ENCODE assay signal across 8 mouse cellular contexts in the genomic region with DNA sequence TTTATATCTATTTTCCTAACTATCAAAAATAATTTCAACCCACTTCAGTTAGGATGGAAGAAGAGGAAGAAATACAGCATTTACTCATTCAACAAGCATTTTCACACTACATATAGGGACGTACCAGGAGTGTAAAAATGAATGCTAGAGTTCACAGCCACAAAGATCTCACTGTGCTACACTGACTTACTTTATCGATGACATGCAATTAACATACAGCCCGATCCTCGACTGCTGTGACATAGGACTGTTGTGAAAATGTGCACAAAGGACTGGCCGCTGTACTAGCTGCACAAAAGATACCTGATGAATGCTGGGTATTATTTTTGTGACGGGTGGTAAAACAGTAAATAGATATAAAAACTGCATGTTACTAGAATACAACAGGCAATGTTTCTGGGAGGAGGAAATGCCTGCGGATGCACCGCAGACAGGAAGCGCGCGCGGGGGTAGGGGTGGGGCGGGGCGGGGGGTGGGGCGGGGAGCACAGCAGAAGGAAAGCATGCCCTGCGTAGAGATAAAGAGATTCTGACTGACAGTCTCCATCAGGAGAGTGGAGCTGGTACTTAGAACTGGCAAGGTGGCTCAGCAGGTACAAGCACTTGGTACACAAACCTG. TPM values are rescaled to one million over a fixed set of nuclear protein-coding genes. Genes with fewer than 3 reads are reported as not detected.
DNase-seq lines count a peak whose midpoint lies in the region; ATAC-seq and TF ChIP-seq lines count a peak whose summit lies in the region.

No protein-coding gene starts in this region.

- WGBS in neural tube, embryonic 12.5 days, result 48% methylated on average over 16 of the region's 16 CpGs
- WGBS in forebrain, embryonic 16.5 days, result 47% methylated on average over 16 of the region's 16 CpGs
- 4% methylated on average over 16 of the region's 16 CpGs for WGBS in liver, embryonic 14.5 days (ENCODE audit: insufficient replicate concordance)

- no peak overlapping the region for H3K4me3 ChIP-seq in neural tube, embryonic 12.5 days
- peak overlapping the region; percentile 32 for H3K4me3 ChIP-seq in forebrain, embryonic 16.5 days (replicated peaks; ENCODE audit: low read length)
- H3K4me3 ChIP-seq in liver, embryonic 14.5 days (ENCODE audit: insufficient read depth in 1 of 2, low read depth in 2 of 2, low read length in 2 of 2), result peak overlapping the region; percentile 31 to 48

- TF ChIP-seq EP300 in liver, embryonic 14.5 days (IDR thresholded peaks at IDR 0.05; ENCODE audit: low read depth), result no peak

- H3K27me3 ChIP-seq in neural tube, embryonic 12.5 days (replicated peaks), result no peaks in the 10 kb centered on the region
- no peaks in the 10 kb centered on the region for H3K27me3 ChIP-seq in forebrain, embryonic 16.5 days (replicated peaks; ENCODE audit: control insufficient read depth, insufficient read depth, low read length)
- no peaks in the 10 kb centered on the region for H3K27me3 ChIP-seq in liver, embryonic 14.5 days (ENCODE audit: control insufficient read depth, insufficient read depth, low read length)

- H3K4me1 ChIP-seq in neural tube, embryonic 12.5 days, result 0 out of 2 replicates have a peak, but pooled peaks cover 7% of the 10 kb centered on the region
- peaks cover 7% of the 10 kb centered on the region for H3K4me1 ChIP-seq in forebrain, embryonic 16.5 days (replicated peaks; ENCODE audit: control insufficient read depth, insufficient read depth, low read length)
- peaks cover 10 to 13% of the 10 kb centered on the region in 2 experiments for H3K4me1 ChIP-seq in liver, embryonic 14.5 days (replicated peaks; ENCODE audit: control insufficient read depth in 2 of 2, insufficient read depth in 2 of 2, low read length in 1 of 2)

- H3K27ac ChIP-seq in neural tube, embryonic 12.5 days, result no peak overlapping the region
- no peak overlapping the region for H3K27ac ChIP-seq in forebrain, embryonic 16.5 days (ENCODE audit: low read length)
- H3K27ac ChIP-seq in liver, embryonic 14.5 days, result peak overlapping the region; percentile 51

- TF ChIP-seq CTCF in liver, embryonic 14.5 days (IDR thresholded peaks at IDR 0.05; ENCODE audit: low read depth), result no peak

- peak overlapping the region; percentile 31 for H3K4me2 ChIP-seq in neural tube, embryonic 12.5 days (replicated peaks)
- H3K4me2 ChIP-seq in forebrain, embryonic 16.5 days (ENCODE audit: low read length), result peak overlapping the region; percentile 38
- H3K4me2 ChIP-seq in liver, embryonic 14.5 days (ENCODE audit: low read depth), result peak overlapping the region; percentile 82

- intact Hi-C loops in left cerebral cortex, postnatal 14 days (cut with DNase I), result no loop called here

- no peak overlapping the region for H3K9ac ChIP-seq in neural tube, embryonic 12.5 days
- no peak overlapping the region; the same call in 1 of the 2 replicates for H3K9ac ChIP-seq in forebrain, embryonic 16.5 days (replicated peaks; ENCODE audit: low read depth, low read length)
- H3K9ac ChIP-seq in liver, embryonic 14.5 days (replicated peaks), result peak overlapping the region; percentile 55

- 0 out of 2 replicates have a peak, but pooled peaks have one; percentile 50 for ATAC-seq in neural tube, embryonic 12.5 days (ENCODE audit: low FRiP score, low read depth)
- peak; percentile 65 for ATAC-seq in forebrain, embryonic 16.5 days
- ATAC-seq in liver, embryonic 14.5 days (ENCODE audit: insufficient read depth), result peak; percentile 92

- no peak for DNase-seq in neural tube, embryonic 10.5 days (ENCODE audit: extremely low spot score, low spot score)
- peak; percentile 16 to 44 (median 36) for DNase-seq in liver, embryonic 14.5 days (ENCODE audit: low read depth in 3 of 3, low spot score in 3 of 3)
- no peak for DNase-seq in left cerebral cortex, postnatal 14 days (ENCODE audit: low spot score in 2 of 2)
- no peak for DNase-seq in adrenal gland, adult 8-10 months
- no peak for DNase-seq in adipocyte (ENCODE audit: low spot score)
- DNase-seq in cerebellum, adult 8-10 months, result no peak

- H3K36me3 ChIP-seq in neural tube, embryonic 12.5 days, result peaks cover 8% of the 10 kb centered on the region
- H3K36me3 ChIP-seq in forebrain, embryonic 16.5 days (ENCODE audit: control insufficient read depth, insufficient read depth), result no peaks in the 10 kb centered on the region
- peaks cover 9% of the 10 kb centered on the region for H3K36me3 ChIP-seq in liver, embryonic 14.5 days (replicated peaks; ENCODE audit: control insufficient read depth, insufficient read depth, low read depth)

- no peaks in the 10 kb centered on the region for H3K9me3 ChIP-seq in neural tube, embryonic 12.5 days
- no peaks in the 10 kb centered on the region for H3K9me3 ChIP-seq in forebrain, embryonic 16.5 days (ENCODE audit: control insufficient read depth, low read length)
- H3K9me3 ChIP-seq in liver, embryonic 14.5 days (ENCODE audit: control insufficient read depth, low read length), result no peaks in the 10 kb centered on the region

RNA-seq across cellular contexts. Expression of a gene that starts 29.6 kb away (rescaled TPM):
- polyA plus RNA-seq in neural tube, embryonic 12.5 days (2016; fragmentation: Nextera tagmentation; extraction: Ambion mirVana), result 55.8 and 69.6 TPM in 2 replicates
- polyA plus RNA-seq in forebrain, embryonic 16.5 days (2015; fragmentation: Nextera tagmentation; extraction: Ambion mirVana), result 58.0 and 62.8 TPM in 2 replicates
- 226 and 293 TPM in 2 replicates for polyA plus RNA-seq in liver, embryonic 14.5 days (2012; rRNA removed)
- polyA plus RNA-seq in liver, embryonic 14.5 days (2014; fragmentation: Nextera tagmentation; extraction: Ambion mirVana), result 357 and 375 TPM in 2 replicates
- total RNA-seq in left cerebral cortex, postnatal 14 days (2021), result 10 to 100 TPM; 42.7 to 43.2 TPM
- total RNA-seq in adrenal gland, adult 8-10 months (2022), result 100 to 1,000 TPM in 3 of 4 experiments, 10 to 100 TPM in 1; 88.1 to 240 (median 162) TPM

RNA-seq across cellular contexts. Expression of a gene that starts 59.5 kb away (rescaled TPM):
- polyA plus RNA-seq in neural tube, embryonic 12.5 days (2016; fragmentation: Nextera tagmentation; extraction: Ambion mirVana), result 31.6 and 31.7 TPM in 2 replicates
- polyA plus RNA-seq in forebrain, embryonic 16.5 days (2015; fragmentation: Nextera tagmentation; extraction: Ambion mirVana), result 27.5 and 28.6 TPM in 2 replicates
- 4.6 and 9.1 TPM in 2 replicates for polyA plus RNA-seq in liver, embryonic 14.5 days (2012; rRNA removed)
- 24.2 and 26.7 TPM in 2 replicates for polyA plus RNA-seq in liver, embryonic 14.5 days (2014; fragmentation: Nextera tagmentation; extraction: Ambion mirVana)
- total RNA-seq in left cerebral cortex, postnatal 14 days (2021), result 10 to 100 TPM; 11.8 to 14.1 TPM
- 10 to 100 TPM; 15.8 to 26.3 (median 20.1) TPM for total RNA-seq in adrenal gland, adult 8-10 months (2022)

Comparison
In these comparisons a context has a peak if more than half of its experiments do, and no peak if none do; other contexts are left out.
1. H3K4me2 ChIP-seq: peak in every context shown above with its lines; median percentile 82 in liver, embryonic 14.5 days; 38 in forebrain, embryonic 16.5 days; 31 in neural tube, embryonic 12.5 days.
2. DNase-seq: peak in liver, embryonic 14.5 days (3 of 3); none in neural tube, embryonic 10.5 days (single experiment), left cerebral cortex, postnatal 14 days (0 of 2), adrenal gland, adult 8-10 months (single experiment), adipocyte (single experiment) and cerebellum, adult 8-10 months (single experiment).
3. Peak in every context shown above with its lines, with median percentiles within 50 percentile points of each other: ATAC-seq.